Mouse (Mus musculus) MN1 (cell line): Measurements from ENCODE around the gene Camsap1.

Experiments used
- DNase-seq: peaks from one replicate; pipeline ENCODE4 v3.0.0-alpha.2; 2016; ENCODE audit warnings: low spot score

The Camsap1 gene

GRCm38 (mm10) chr2:25983159-25983907 is at the start of gene Camsap1:
Camsap1 (minus strand) TSS chr2:25983282.
- peak; percentile 99 for DNase-seq

GRCm38 (mm10) chr2:26030288-26030687 is 47.2 kb upstream of the Camsap1 start:
- DNase-seq = peak; percentile 28

- peak; percentile 47 for DNase-seq
Measured at GRCm38 (mm10) chr2:26024138-26025075, 41.3 kb upstream of the Camsap1 start.

GRCm38 (mm10) chr2:26022626-26023025 is 39.5 kb upstream of the Camsap1 start:
- no peak for DNase-seq

- DNase-seq = no peak
Measured at GRCm38 (mm10) chr2:26022258-26022565, 39.1 kb upstream of the Camsap1 start.

- DNase-seq = peak; percentile 91
Measured at GRCm38 (mm10) chr2:26021561-26022257, 38.6 kb upstream of the Camsap1 start, which contains the start of gene Ubac1. Ubac1 (minus strand) TSS chr2:26021747.

- DNase-seq = peak; percentile 65
Measured at GRCm38 (mm10) chr2:26020714-26021560, 37.9 kb upstream of the Camsap1 start.

GRCm38 (mm10) chr2:26019923-26020322 is 36.8 kb upstream of the Camsap1 start:
- DNase-seq = no peak

GRCm38 (mm10) chr2:26017326-26017725 is 34.2 kb upstream of the Camsap1 start:
- DNase-seq = peak; percentile 24

- DNase-seq = no peak
Measured at GRCm38 (mm10) chr2:26013674-26014073, 30.6 kb upstream of the Camsap1 start.

- DNase-seq = no peak
Measured at GRCm38 (mm10) chr2:26011420-26011819, 28.3 kb upstream of the Camsap1 start.

- peak; percentile 70 for DNase-seq
Measured at GRCm38 (mm10) chr2:26002001-26002400, 18.9 kb upstream of the Camsap1 start.

GRCm38 (mm10) chr2:26001136-26001535 is 18.1 kb upstream of the Camsap1 start:
- DNase-seq = no peak

- no peak for DNase-seq
Measured at GRCm38 (mm10) chr2:25997716-25998115, 14.6 kb upstream of the Camsap1 start.

GRCm38 (mm10) chr2:25994791-25995190 is 11.7 kb upstream of the Camsap1 start:
- DNase-seq = peak; percentile 13

- DNase-seq = no peak
Measured at GRCm38 (mm10) chr2:25992285-25992684, 9.2 kb upstream of the Camsap1 start.

- DNase-seq = no peak
Measured at GRCm38 (mm10) chr2:25989651-25990050, 6.6 kb upstream of the Camsap1 start.

- DNase-seq = no peak
Measured at GRCm38 (mm10) chr2:25987817-25988216, 4.7 kb upstream of the Camsap1 start.

GRCm38 (mm10) chr2:25986601-25987000 is 3.5 kb upstream of the Camsap1 start:
- no peak for DNase-seq

GRCm38 (mm10) chr2:25982426-25983091 is 523 bp downstream of the Camsap1 start:
- no peak for DNase-seq

- peak; percentile 45 for DNase-seq
Measured at GRCm38 (mm10) chr2:25982052-25982425, 1.0 kb downstream of the Camsap1 start.
